Mouse (Mus musculus) common myeloid progenitor, adult 5-6 weeks (primary cell): Measurements from ENCODE around the gene Atp5b. TPM values are rescaled to one million over a fixed set of nuclear protein-coding genes. Genes with fewer than 3 reads are reported as not detected.
"Not testable (repeated sequence)": the region's sequence is repeated elsewhere in the genome, so short reads cannot be mapped to it uniquely, and the experiment has no call there.

Experiments
- ATAC-seq: replicated peaks from 2 replicates; pipeline ENCODE4 v1.8.0; 2016; ENCODE audit warnings: low read depth, mild to moderate bottlenecking, moderate TSS enrichment, inconsistent platforms; ENCODE audit not compliant: poor library complexity, severe bottlenecking
- total RNA-seq: library from RNA; stranded (forward); fragments of 200-1000, 187-1606 nt; gene quantifications from 2 replicates; pipeline ENCODE4 v1.2.3, GENCODE M21; 2017

Gene Atp5b
- total RNA-seq, 1 experiment from 2014 or later, result 2,255 TPM

GRCm38 (mm10) chr10:128062221-128062989 is 20.7 kb upstream of the Atp5b start:
- ATAC-seq, result no peak

- ATAC-seq, result no peak
These were observed 17.0 kb upstream of the Atp5b start for GRCm38 (mm10) chr10:128066072-128066471.

GRCm38 (mm10) chr10:128069201-128069600 is 13.9 kb upstream of the Atp5b start:
- ATAC-seq, result peak; percentile 63; the same call in 1 of the 2 replicates

- not testable (repeated sequence) for ATAC-seq
These were observed 12.6 kb upstream of the Atp5b start for GRCm38 (mm10) chr10:128070432-128070831.

- ATAC-seq, result not testable (repeated sequence)
These were observed 4.8 kb upstream of the Atp5b start for GRCm38 (mm10) chr10:128078269-128078668.

GRCm38 (mm10) chr10:128080496-128080895 is 2.6 kb upstream of the Atp5b start:
- ATAC-seq, result no peak

GRCm38 (mm10) chr10:128081807-128082476 is 1.1 kb upstream of the Atp5b start:
- 0 out of 2 replicates have a peak, but pooled peaks have one; percentile 4 for ATAC-seq

- ATAC-seq, result no peak
These were observed 630 bp upstream of the Atp5b start for GRCm38 (mm10) chr10:128082477-128082808.

- no peak for ATAC-seq
These were observed 615 bp downstream of the Atp5b start for GRCm38 (mm10) chr10:128083688-128084087.

GRCm38 (mm10) chr10:128084160-128084559 is 1.1 kb downstream of the Atp5b start:
- ATAC-seq, result no peak

GRCm38 (mm10) chr10:128086391-128086790 is 3.3 kb downstream of the Atp5b start:
- ATAC-seq, result no peak

GRCm38 (mm10) chr10:128087216-128087615 is 4.1 kb downstream of the Atp5b start:
- not testable (repeated sequence) for ATAC-seq

GRCm38 (mm10) chr10:128088181-128088580 is 5.1 kb downstream of the Atp5b start:
- ATAC-seq, result no peak

GRCm38 (mm10) chr10:128089842-128090241 is 6.8 kb downstream of the Atp5b start:
- ATAC-seq, result no peak

GRCm38 (mm10) chr10:128090651-128091563 is 7.8 kb downstream of the Atp5b start:
- peak; percentile 46 for ATAC-seq

GRCm38 (mm10) chr10:128091564-128092505 is 8.8 kb downstream of the Atp5b start, which contains the start of gene Baz2a:
TSS of gene Baz2a (plus strand) at chr10:128091577.
- peak; percentile 33 for ATAC-seq

- peak; percentile 8; the same call in 1 of the 2 replicates for ATAC-seq
These were observed 9.7 kb downstream of the Atp5b start for GRCm38 (mm10) chr10:128092506-128093495.
